In genomic region chr7:127991643-127992487, GRCm38 (mm10) we compare ENCODE assay signal across 8 mouse cellular contexts. TPM values are rescaled to one million over a fixed set of nuclear protein-coding genes. Genes with fewer than 3 reads are reported as not detected.
DNase-seq lines count a peak whose midpoint lies in the region; ATAC-seq lines count a peak whose summit lies in the region.

No protein-coding gene starts in this region.

- H3K4me1 ChIP-seq in midbrain, embryonic 11.5 days (ENCODE audit: control insufficient read depth, insufficient read depth, low read length): no peaks in the 10 kb centered on the region
- H3K4me1 ChIP-seq in midbrain, embryonic 15.5 days: 0 out of 2 replicates have a peak, but pooled peaks cover 3% of the 10 kb centered on the region
- H3K4me1 ChIP-seq in intestine, embryonic 16.5 days (ENCODE audit: control insufficient read depth, insufficient read depth, low read length): peaks cover 7% of the 10 kb centered on the region; the same call in 1 of the 2 replicates

- H3K4me3 ChIP-seq in midbrain, embryonic 11.5 days (ENCODE audit: low read depth, low read length): no peak overlapping the region
- no peak overlapping the region for H3K4me3 ChIP-seq in midbrain, embryonic 15.5 days
- peak overlapping the region; percentile 54 for H3K4me3 ChIP-seq in intestine, embryonic 16.5 days (ENCODE audit: low read length)

- DNase-seq in midbrain, embryonic 11.5 days (ENCODE audit: low spot score, missing footprints): peak; percentile 97
- DNase-seq in cerebellum, postnatal 14 days: peak; percentile 82 to 90
- DNase-seq in gastrocnemius, adult 18-20 months (ENCODE audit: low spot score): peak; percentile 63
- DNase-seq in left cerebral cortex, postnatal 36 days (ENCODE audit: low spot score in 2 of 2): peak; percentile 56 to 65
- peak; percentile 81 for DNase-seq in mesoderm, embryonic 11.5 days (ENCODE audit: low read depth, low spot score)
- peak; percentile 52 to 74 for DNase-seq in spleen, postnatal 14 days (ENCODE audit: low spot score in 2 of 2)

- intact Hi-C loops in left cerebral cortex, postnatal 36 days (cut with DNase I): no loop called here

- H3K9me3 ChIP-seq in midbrain, embryonic 11.5 days (ENCODE audit: control insufficient read depth, low read length): no peaks in the 10 kb centered on the region
- H3K9me3 ChIP-seq in midbrain, embryonic 15.5 days: no peaks in the 10 kb centered on the region
- no peaks in the 10 kb centered on the region for H3K9me3 ChIP-seq in intestine, embryonic 16.5 days (ENCODE audit: control insufficient read depth, low read length)

- ATAC-seq in midbrain, embryonic 11.5 days (ENCODE audit: low FRiP score): peak; percentile 31
- no peak; the same call in 1 of the 2 replicates for ATAC-seq in midbrain, embryonic 15.5 days (replicated peaks)
- peak; percentile 41 for ATAC-seq in intestine, embryonic 16.5 days

- H3K4me2 ChIP-seq in midbrain, embryonic 11.5 days: no peak overlapping the region
- no peak overlapping the region for H3K4me2 ChIP-seq in midbrain, embryonic 15.5 days
- H3K4me2 ChIP-seq in intestine, embryonic 16.5 days (ENCODE audit: low read depth, low read length): peak overlapping the region; percentile 57

- H3K27ac ChIP-seq in midbrain, embryonic 11.5 days (ENCODE audit: low read depth, low read length): no peak overlapping the region
- no peak overlapping the region for H3K27ac ChIP-seq in midbrain, embryonic 15.5 days
- peak overlapping the region; percentile 94 for H3K27ac ChIP-seq in intestine, embryonic 16.5 days (ENCODE audit: low read length)

- H3K27me3 ChIP-seq in midbrain, embryonic 11.5 days (ENCODE audit: control insufficient read depth, insufficient read depth, low read length): no peaks in the 10 kb centered on the region
- no peaks in the 10 kb centered on the region for H3K27me3 ChIP-seq in midbrain, embryonic 15.5 days (replicated peaks)
- H3K27me3 ChIP-seq in intestine, embryonic 16.5 days (replicated peaks; ENCODE audit: control insufficient read depth, insufficient read depth, low read length): no peaks in the 10 kb centered on the region

- peaks cover 6% of the 10 kb centered on the region; the same call in 1 of the 2 replicates for H3K36me3 ChIP-seq in midbrain, embryonic 11.5 days (ENCODE audit: control insufficient read depth, insufficient read depth, low read length)
- peaks cover 13% of the 10 kb centered on the region for H3K36me3 ChIP-seq in midbrain, embryonic 15.5 days (replicated peaks)
- no peaks in the 10 kb centered on the region for H3K36me3 ChIP-seq in intestine, embryonic 16.5 days (ENCODE audit: control insufficient read depth, insufficient read depth, low read length)

- WGBS in midbrain, embryonic 11.5 days: 48% methylated on average over 6 of the region's 6 CpGs
- WGBS in midbrain, embryonic 15.5 days: 45% methylated on average over 6 of the region's 6 CpGs
- WGBS in intestine, embryonic 16.5 days: 41% methylated on average over 6 of the region's 6 CpGs

- no peak overlapping the region for H3K9ac ChIP-seq in midbrain, embryonic 11.5 days (ENCODE audit: low read length)
- H3K9ac ChIP-seq in midbrain, embryonic 15.5 days: no peak overlapping the region
- H3K9ac ChIP-seq in intestine, embryonic 16.5 days (ENCODE audit: low read depth, low read length): peak overlapping the region; percentile 70

RNA-seq across cellular contexts. Expression of gene Pycard, which starts 1.8 kb away (rescaled TPM):
- 5.5 and 6.7 TPM in 2 replicates for polyA plus RNA-seq in midbrain, embryonic 11.5 days (2014; fragmentation: Nextera tagmentation; extraction: Ambion mirVana)
- 6.5 and 7.9 TPM in 2 replicates for polyA plus RNA-seq in midbrain, embryonic 15.5 days (2015; fragmentation: Nextera tagmentation; extraction: Ambion mirVana)
- under 1 TPM; 0.16 to 0.55 TPM for total RNA-seq in gastrocnemius, adult 18-20 months (2021)
- polyA plus RNA-seq in intestine, embryonic 16.5 days (2015; fragmentation: Nextera tagmentation; extraction: Ambion mirVana): 623 and 626 TPM in 2 replicates
- total RNA-seq in left cerebral cortex, postnatal 36 days (2021): 1 to 10 TPM in 1 of 2 experiments, under 1 TPM in 1; 0.79 to 1.8 TPM

RNA-seq across cellular contexts. Expression of gene Trim72, which starts 11.9 kb away (rescaled TPM):
- polyA plus RNA-seq in midbrain, embryonic 11.5 days (2014; fragmentation: Nextera tagmentation; extraction: Ambion mirVana): 0.07 TPM in 1 of 2 replicates, not detected in the other
- 0.10 TPM in 1 of 2 replicates, not detected in the other for polyA plus RNA-seq in midbrain, embryonic 15.5 days (2015; fragmentation: Nextera tagmentation; extraction: Ambion mirVana)
- 100 to 1,000 TPM; 195 to 222 TPM for total RNA-seq in gastrocnemius, adult 18-20 months (2021)
- polyA plus RNA-seq in intestine, embryonic 16.5 days (2015; fragmentation: Nextera tagmentation; extraction: Ambion mirVana): 0.38 and 0.60 TPM in 2 replicates
- under 1 TPM; 0.96 to 0.97 TPM for total RNA-seq in left cerebral cortex, postnatal 36 days (2021)

RNA-seq across cellular contexts. Expression of gene Fus, which starts 24.6 kb away (rescaled TPM):
- 51.6 and 54.4 TPM in 2 replicates for polyA plus RNA-seq in midbrain, embryonic 11.5 days (2014; fragmentation: Nextera tagmentation; extraction: Ambion mirVana)
- polyA plus RNA-seq in midbrain, embryonic 15.5 days (2015; fragmentation: Nextera tagmentation; extraction: Ambion mirVana): 380 and 381 TPM in 2 replicates
- total RNA-seq in gastrocnemius, adult 18-20 months (2021): 10 to 100 TPM; 83.3 to 92.1 TPM
- polyA plus RNA-seq in intestine, embryonic 16.5 days (2015; fragmentation: Nextera tagmentation; extraction: Ambion mirVana): 204 and 215 TPM in 2 replicates
- 100 to 1,000 TPM; 259 to 349 TPM for total RNA-seq in left cerebral cortex, postnatal 36 days (2021)

RNA-seq across cellular contexts. Expression of gene Prss36, which starts 45.3 kb away (rescaled TPM):
- polyA plus RNA-seq in midbrain, embryonic 11.5 days (2014; fragmentation: Nextera tagmentation; extraction: Ambion mirVana): 9.4 and 9.6 TPM in 2 replicates
- 10.4 and 15.5 TPM in 2 replicates for polyA plus RNA-seq in midbrain, embryonic 15.5 days (2015; fragmentation: Nextera tagmentation; extraction: Ambion mirVana)
- 1 to 10 TPM; 6.1 to 7.1 TPM for total RNA-seq in gastrocnemius, adult 18-20 months (2021)
- 9.6 and 10.3 TPM in 2 replicates for polyA plus RNA-seq in intestine, embryonic 16.5 days (2015; fragmentation: Nextera tagmentation; extraction: Ambion mirVana)
- total RNA-seq in left cerebral cortex, postnatal 36 days (2021): 10 to 100 TPM in 1 of 2 experiments, 1 to 10 TPM in 1; 8.2 to 10.2 TPM

Comparison
In these comparisons a context has a peak if more than half of its experiments do, and no peak if none do; other contexts are left out.
1. RNA of gene Pycard, which starts 1.8 kb away (polyA plus RNA-seq): 623 to 626 TPM in intestine, embryonic 16.5 days; 5.5 to 6.7 TPM in midbrain, embryonic 11.5 days and 6.5 to 7.9 TPM in midbrain, embryonic 15.5 days; every median in the first group is over 10 times any median in the second.
2. Peak in every context shown above with its lines, with median percentiles within 50 percentile points of each other: DNase-seq.